Mouse (Mus musculus): ENCODE data around the gene Trmt13. TPM values are rescaled to one million over a fixed set of nuclear protein-coding genes. Genes with fewer than 3 reads are reported as not detected.

Trmt13 gene
- polyA plus RNA-seq, 1 experiment from 2014 or later: 30.3 TPM

DNA sequence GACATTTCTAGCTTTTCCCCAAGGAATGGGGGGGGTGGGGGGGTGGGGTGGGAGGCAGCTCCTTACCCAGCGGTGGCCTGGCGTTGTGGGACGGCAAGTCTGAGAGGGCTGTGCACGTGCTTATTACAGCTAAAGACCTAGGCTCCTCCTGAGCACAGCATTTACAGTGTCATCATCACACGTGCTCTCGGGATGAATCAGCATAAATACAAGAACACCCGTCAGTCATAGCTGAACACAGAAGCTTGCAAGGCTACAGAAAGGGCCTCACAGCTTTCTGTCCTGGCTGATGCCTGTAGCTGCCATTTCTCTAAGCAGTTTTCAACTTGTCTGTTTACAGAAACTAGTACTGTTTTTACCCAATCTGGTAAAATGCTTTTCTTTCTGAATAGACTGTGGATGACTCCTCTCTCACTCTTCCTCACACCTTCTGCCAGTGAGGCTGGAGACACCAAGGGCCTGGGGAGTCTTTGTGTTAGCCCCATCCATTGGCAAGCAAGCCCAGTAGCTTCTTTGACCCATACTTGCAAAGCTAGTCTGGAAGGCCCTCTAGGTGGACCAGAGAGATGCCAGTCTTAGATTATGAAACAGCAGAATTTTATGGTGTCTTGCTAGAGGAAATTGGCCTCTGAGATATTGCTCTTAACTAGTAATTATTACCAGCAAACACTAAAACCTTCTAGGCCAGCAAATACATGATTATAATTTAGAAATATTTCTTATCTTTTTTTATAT is 6.4 kb upstream of the Trmt13 start:
- no peak for ATAC-seq (ENCODE audit: low FRiP score)
- H3K4me3 ChIP-seq: no peak overlapping the region
- no peak overlapping the region for H3K4me2 ChIP-seq
- H3K27me3 ChIP-seq: no peaks in the 10 kb centered on the region
- H3K27ac ChIP-seq: no peak overlapping the region
- H3K4me1 ChIP-seq (replicated peaks): no peaks in the 10 kb centered on the region
- H3K9ac ChIP-seq: no peak overlapping the region
- WGBS: 95% methylated on average over 7 of the region's 7 CpGs
- H3K9me3 ChIP-seq: no peaks in the 10 kb centered on the region
- peaks cover 43% of the 10 kb centered on the region for H3K36me3 ChIP-seq

DNA sequence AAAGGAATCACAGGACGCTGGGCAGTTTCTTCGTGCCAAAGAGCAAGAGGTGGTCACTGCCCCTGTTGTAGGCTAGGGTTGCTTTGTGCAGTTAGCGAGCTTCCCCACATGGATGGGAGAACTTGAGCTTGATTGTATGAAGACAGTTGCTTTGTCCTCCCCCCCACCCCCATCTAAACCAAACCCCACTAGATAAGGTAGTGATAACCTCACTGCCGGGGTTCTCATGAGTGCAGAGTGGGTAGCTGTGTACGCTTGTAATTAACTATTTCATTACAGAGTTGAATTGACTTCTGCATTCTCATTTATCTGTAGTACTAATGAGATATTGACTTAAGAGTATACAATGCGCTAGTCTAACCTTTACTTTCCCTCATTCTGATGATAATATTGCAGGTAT is 4.5 kb upstream of the Trmt13 start:
- H3K27ac ChIP-seq: no peak overlapping the region
- peaks cover 60% of the 10 kb centered on the region for H3K36me3 ChIP-seq
- H3K27me3 ChIP-seq: no peaks in the 10 kb centered on the region
- ATAC-seq (ENCODE audit: low FRiP score): no peak
- no peaks in the 10 kb centered on the region for H3K9me3 ChIP-seq
- H3K9ac ChIP-seq: no peak overlapping the region
- 88% methylated on average over 6 of the region's 6 CpGs for WGBS
- no peak overlapping the region for H3K4me3 ChIP-seq
- no peaks in the 10 kb centered on the region for H3K4me1 ChIP-seq (replicated peaks)
- no peak overlapping the region for H3K4me2 ChIP-seq

DNA sequence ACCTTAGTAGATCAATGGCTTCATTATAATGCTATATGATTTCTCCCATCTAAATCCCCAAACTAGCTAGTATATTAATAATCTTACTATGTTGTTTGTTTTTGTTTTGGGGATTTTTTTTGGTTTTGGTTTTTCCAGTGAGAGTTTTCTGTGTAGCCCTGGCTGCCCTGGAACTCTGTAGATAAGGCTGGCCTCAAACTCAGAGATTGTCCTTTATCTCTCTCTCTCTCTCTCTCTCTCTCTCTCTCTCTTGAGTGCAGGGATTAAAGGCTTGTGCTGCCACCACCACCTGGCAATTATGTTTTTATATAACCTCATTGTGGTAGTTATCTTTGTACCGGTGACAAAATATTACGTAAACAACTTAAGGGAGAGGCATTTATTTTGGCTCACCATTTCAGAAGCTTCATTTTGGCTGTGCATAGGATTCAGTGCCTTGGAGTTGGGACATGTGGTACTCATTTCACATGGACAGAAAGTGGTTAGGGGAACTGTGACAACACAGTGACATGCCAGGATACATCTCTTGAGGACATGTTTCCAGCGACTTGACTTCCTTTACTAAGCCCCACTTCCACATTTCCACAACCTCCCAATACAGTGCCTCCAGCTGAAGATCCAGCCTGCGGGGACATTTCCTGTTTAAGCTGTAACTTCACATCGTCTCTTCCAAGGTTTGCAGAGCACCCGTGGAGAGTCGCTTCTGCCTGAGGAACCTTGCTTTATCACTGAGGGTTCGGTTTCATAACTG is 1.1 kb upstream of the Trmt13 start:
- Histone ChIP-seq H3K9ac (no peak overlapping the region), H3K4me1 (replicated peaks) (no peaks in the 10 kb centered on the region), H3K4me2 (no peak overlapping the region), H3K27me3 (no peaks in the 10 kb centered on the region), H3K4me3 (no peak overlapping the region), H3K27ac (no peak overlapping the region), H3K36me3 (peaks cover 52% of the 10 kb centered on the region), H3K9me3 (no peaks in the 10 kb centered on the region)
- ATAC-seq (ENCODE audit: low FRiP score): no peak
- WGBS: 88% methylated on average over 8 of the region's 8 CpGs

DNA sequence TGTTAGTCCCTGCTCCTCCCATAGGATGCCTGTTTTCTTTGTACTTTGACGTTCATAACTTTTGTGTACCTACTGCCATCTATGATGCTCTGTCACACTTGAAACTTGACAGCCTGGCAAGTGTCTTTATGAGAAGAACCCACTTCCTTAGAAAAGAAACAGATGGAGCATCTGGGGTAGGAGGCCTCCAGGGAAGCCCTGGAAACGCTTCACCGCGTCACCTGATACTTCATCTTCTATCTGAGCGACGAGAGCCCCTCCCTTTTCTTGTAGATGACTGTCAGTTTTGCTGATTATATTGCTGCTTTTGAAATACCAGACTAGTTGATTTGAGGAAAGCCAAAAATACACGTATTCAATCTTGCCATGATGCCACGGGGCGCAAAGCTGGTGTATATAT is 9.8 kb downstream of the Trmt13 start:
- no peak overlapping the region for H3K4me3 ChIP-seq
- WGBS: 68% methylated on average over 9 of the region's 9 CpGs
- no peak overlapping the region for H3K9ac ChIP-seq
- H3K27me3 ChIP-seq: no peaks in the 10 kb centered on the region
- H3K4me2 ChIP-seq: no peak overlapping the region
- no peaks in the 10 kb centered on the region for H3K4me1 ChIP-seq (replicated peaks)
- H3K9me3 ChIP-seq: no peaks in the 10 kb centered on the region
- ATAC-seq (ENCODE audit: low FRiP score): no peak
- no peak overlapping the region for H3K27ac ChIP-seq
- peaks cover 26% of the 10 kb centered on the region for H3K36me3 ChIP-seq

DNA sequence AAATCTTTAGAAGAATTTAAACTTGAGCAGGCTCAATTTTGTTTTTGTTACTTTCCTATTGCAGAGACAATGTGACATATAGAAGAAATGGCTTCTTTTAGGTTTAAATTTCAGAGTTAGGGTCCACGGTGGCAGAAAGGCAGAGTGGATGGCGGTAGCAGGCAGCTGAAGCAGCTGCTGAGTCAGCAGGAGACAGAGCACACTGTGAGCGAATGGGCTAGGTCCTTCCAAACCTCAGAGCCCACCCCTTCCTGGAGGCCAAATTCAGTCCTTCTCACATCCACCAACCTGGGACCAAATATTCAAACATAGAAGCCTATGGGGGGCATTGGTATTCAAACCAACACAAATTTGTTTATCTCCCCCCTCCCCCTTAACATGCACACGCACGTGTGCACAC is 12.6 kb downstream of the Trmt13 start:
- Histone ChIP-seq H3K9me3 (no peaks in the 10 kb centered on the region), H3K4me3 (no peak overlapping the region), H3K4me1 (replicated peaks) (no peaks in the 10 kb centered on the region), H3K4me2 (no peak overlapping the region), H3K36me3 (0 out of 2 replicates have a peak, but pooled peaks cover 3% of the 10 kb centered on the region), H3K27ac (no peak overlapping the region), H3K9ac (no peak overlapping the region), H3K27me3 (no peaks in the 10 kb centered on the region)
- 89% methylated on average over 5 of the region's 5 CpGs for WGBS
- ATAC-seq (ENCODE audit: low FRiP score): no peak

DNA sequence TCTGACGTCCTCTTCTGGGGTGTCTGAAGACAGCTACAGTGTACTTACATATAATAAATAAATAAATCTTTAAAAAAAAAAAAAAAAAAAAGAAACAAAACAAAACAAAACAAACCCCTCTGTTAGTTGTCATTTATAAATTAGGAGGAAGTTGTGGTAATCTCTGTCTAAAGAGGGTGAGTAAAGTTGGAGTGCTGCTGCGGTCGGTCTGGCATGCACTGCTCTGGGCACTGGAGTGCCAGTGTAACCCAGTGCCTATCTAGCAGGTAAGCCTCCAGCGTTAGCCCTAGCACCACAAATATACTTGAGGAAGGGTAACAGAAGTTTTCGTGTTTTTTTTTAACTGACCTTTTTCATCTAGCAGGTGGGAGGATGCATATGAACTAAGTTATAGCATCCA is 13.4 kb downstream of the Trmt13 start:
- 0 out of 2 replicates have a peak, but pooled peaks cover 1% of the 10 kb centered on the region for H3K36me3 ChIP-seq
- 91% methylated on average over 5 of the region's 5 CpGs for WGBS
- H3K9me3 ChIP-seq: no peaks in the 10 kb centered on the region
- no peaks in the 10 kb centered on the region for H3K27me3 ChIP-seq
- peaks cover 1% of the 10 kb centered on the region for H3K4me1 ChIP-seq (replicated peaks)
- H3K9ac ChIP-seq: no peak overlapping the region
- no peak overlapping the region for H3K4me2 ChIP-seq
- no peak overlapping the region for H3K4me3 ChIP-seq
- no peak for ATAC-seq (ENCODE audit: low FRiP score)
- H3K27ac ChIP-seq: no peak overlapping the region

DNA sequence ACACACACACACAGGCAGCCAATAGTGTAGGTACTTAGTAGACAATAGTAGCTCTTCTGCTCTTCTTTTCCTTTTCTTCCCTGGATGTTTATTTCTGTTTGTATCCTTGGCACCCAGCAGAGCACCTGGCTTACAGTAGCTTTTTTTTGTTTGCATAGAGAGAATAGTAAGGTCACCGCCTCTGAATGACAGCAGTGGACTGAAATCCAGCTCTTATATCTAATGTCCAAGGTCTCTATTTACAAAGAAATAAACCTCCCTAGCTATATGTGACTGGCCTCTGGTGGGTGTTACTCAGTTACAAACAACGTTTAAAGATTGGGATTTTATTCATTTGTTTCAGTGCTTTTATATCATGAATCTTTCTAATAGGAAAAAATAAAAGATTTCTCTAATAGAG is 14.7 kb downstream of the Trmt13 start:
- Histone ChIP-seq H3K27me3 (no peaks in the 10 kb centered on the region), H3K4me2 (no peak overlapping the region), H3K4me3 (no peak overlapping the region), H3K4me1 (replicated peaks) (peaks cover 9% of the 10 kb centered on the region), H3K27ac (no peak overlapping the region), H3K36me3 (no peaks in the 10 kb centered on the region), H3K9me3 (no peaks in the 10 kb centered on the region), H3K9ac (no peak overlapping the region)
- no peak for ATAC-seq (ENCODE audit: low FRiP score)
- 95% methylated on average over 2 of the region's 2 CpGs for WGBS

DNA sequence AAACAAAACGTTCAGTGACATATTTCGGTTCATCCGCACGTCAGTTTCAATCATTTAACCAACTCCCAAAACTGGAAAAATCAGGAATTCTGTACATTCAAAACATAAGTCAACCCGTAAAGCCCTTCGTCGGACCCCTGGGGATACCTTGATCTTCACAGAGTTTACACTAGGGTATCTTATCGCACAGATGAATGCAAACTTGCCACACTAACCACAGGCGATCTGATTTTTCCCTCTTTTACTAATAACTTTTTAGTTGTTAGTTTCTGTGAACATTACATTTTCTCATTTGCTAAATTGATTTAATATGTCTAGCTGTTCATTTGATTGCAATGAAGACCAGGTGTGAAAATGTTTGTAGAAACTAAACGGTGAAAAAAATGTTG is 18.8 kb downstream of the Trmt13 start:
- H3K9ac ChIP-seq: peak overlapping the region; percentile 75
- H3K36me3 ChIP-seq: peaks cover 12% of the 10 kb centered on the region
- 10% methylated on average over 10 of the region's 10 CpGs for WGBS
- peak overlapping the region; percentile 77 for H3K4me2 ChIP-seq
- H3K27me3 ChIP-seq: no peaks in the 10 kb centered on the region
- H3K4me3 ChIP-seq: peak overlapping the region; percentile 86
- H3K27ac ChIP-seq: no peak overlapping the region
- H3K4me1 ChIP-seq (replicated peaks): peaks cover 17% of the 10 kb centered on the region
- no peak for ATAC-seq (ENCODE audit: low FRiP score)
- no peaks in the 10 kb centered on the region for H3K9me3 ChIP-seq

DNA sequence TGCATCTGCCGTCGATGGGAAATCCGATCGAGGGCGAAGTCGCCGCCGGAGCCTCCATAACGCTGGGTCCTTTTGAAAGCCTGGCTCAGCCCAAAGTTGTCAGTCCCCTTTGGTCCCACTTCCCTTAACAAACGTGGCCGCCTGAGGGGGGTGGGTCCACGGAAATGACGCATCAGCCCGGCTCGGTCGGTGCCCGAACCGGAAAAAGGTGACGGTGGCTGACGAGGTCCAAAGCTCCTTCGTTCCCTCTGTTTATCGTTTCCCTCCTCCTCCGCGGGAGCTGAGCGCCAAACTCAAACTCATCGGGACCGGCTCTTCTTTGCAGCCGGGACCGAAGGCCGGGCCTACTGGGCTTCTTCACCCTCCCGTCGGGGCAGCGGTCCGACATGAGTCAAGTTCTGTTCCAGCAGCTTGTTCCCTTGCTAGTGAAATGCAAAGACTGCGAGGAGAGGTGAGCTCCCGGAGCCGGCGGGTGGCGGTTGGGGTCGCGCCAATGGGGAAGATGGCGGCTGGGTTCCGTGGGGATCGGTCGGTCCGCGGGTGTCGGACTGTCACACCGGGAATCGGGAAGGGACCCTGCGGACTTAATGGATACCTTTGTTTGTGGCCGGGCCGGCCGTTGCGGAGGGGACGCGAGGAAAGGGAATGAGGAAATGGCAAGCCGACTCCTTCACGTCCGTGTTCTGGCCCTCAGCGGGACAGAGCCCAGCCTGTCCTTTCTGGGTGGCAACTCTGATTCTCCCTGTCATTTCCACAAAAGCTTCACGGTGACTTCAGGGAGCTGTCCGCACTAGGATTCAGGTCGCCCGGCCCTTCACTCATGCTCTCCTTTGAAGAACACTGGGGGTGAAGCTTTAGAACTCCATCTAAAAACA is 19.4 kb downstream of the Trmt13 start, which contains the start of gene Sass6:
Sass6 (plus strand) TSS at position 255 of the 875 bp plus-strand sequence.
- under 1% methylated on average over 65 of the region's 65 CpGs for WGBS
- peak within 1 kb of the TSS; percentile 77 for H3K4me2 ChIP-seq
- peaks cover 18% of the 10 kb centered on the region for H3K36me3 ChIP-seq
- peak within 1 kb of the TSS; percentile 84 for H3K9ac ChIP-seq
- H3K4me1 ChIP-seq (replicated peaks): peaks cover 17% of the 10 kb centered on the region
- H3K9me3 ChIP-seq: no peaks in the 10 kb centered on the region
- H3K27ac ChIP-seq: peak within 1 kb of the TSS; percentile 92
- H3K27me3 ChIP-seq: no peaks in the 10 kb centered on the region
- peak within 1 kb of the TSS; percentile 86 for H3K4me3 ChIP-seq
- peak; percentile 98 for ATAC-seq (ENCODE audit: low FRiP score)

DNA sequence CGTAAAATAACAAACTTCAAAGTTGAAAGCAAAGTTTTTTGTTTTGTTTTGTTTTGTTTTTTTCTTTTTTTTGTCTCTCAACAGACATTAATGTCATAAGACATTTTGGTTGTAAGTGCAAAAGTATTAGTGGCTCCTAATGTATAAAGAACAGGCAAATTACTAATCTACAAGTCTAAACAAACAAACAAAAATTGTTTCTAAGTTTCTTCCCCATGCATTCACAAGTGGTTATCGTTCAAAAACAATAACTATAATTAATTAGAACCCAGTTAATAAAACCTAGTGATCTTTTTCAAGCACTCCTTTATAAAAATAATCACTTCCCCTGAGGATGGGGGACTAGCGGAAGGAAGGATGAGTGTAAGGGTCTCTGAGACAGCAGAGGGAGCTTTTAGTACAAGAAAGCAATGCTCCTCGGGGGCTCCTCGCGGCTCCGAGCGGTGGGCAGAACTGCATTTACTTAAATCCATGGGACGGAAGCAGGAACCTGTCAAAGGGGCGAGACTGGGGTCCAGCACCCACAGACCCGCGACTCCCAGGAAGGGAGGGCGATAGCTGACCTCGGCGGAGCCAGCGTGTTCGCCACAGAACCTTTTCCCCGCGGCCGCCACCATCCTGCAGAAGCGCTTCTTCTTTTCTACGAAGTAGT is 20.2 kb downstream of the Trmt13 start:
- WGBS: 2% methylated on average over 22 of the region's 22 CpGs
- H3K4me3 ChIP-seq: peak overlapping the region; percentile 86
- peak overlapping the region; percentile 84 for H3K9ac ChIP-seq
- no peaks in the 10 kb centered on the region for H3K9me3 ChIP-seq
- H3K27me3 ChIP-seq: no peaks in the 10 kb centered on the region
- H3K4me2 ChIP-seq: peak overlapping the region; percentile 52
- H3K27ac ChIP-seq: peak overlapping the region; percentile 92
- peak; percentile 84 for ATAC-seq (ENCODE audit: low FRiP score)
- peaks cover 17% of the 10 kb centered on the region for H3K4me1 ChIP-seq (replicated peaks)
- peaks cover 26% of the 10 kb centered on the region for H3K36me3 ChIP-seq

DNA sequence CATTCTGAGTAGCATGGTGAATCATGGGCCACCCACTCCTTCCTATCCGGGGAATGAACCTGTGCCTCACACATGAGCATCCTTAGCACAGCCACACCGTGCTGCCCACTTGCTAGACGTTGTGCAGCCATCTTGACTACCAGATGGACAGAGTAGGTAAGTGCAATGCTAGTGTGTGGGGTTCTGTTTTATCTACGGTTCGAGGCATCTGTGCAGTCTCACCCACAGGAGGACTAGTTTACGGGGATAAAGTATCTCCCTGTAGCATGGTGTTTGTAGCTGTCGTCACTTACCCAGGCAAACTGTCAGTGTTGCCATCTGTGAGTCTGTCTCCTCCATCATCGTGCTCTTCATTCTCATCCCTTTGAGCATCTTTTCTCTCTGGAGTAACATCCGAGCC is 32.2 kb downstream of the Trmt13 start:
- Histone ChIP-seq H3K4me1 (replicated peaks) (no peaks in the 10 kb centered on the region), H3K36me3 (peaks cover 65% of the 10 kb centered on the region), H3K4me3 (no peak overlapping the region), H3K4me2 (no peak overlapping the region), H3K9ac (no peak overlapping the region), H3K27me3 (no peaks in the 10 kb centered on the region), H3K9me3 (no peaks in the 10 kb centered on the region), H3K27ac (no peak overlapping the region)
- no peak for ATAC-seq (ENCODE audit: low FRiP score)
- WGBS: 96% methylated on average over 9 of the region's 9 CpGs

DNA sequence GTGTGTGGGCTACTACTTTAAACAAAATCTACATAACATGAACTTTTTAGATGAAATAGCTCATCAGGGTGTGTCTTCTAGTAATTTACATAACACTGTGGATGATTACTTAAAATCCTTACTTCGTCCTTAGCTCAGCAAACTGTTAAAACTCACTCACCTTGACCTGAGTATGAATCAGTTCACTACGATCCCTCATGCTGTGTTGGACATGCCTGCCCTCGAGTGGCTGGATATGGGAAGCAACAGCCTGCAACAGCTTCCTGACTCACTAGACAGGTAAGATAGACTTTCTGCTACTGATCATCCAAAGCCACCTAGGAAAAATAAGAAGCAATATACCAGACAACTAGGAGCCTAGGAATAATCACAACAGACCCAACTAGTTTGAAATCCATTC is 37.1 kb downstream of the Trmt13 start:
- Histone ChIP-seq H3K27me3 (no peaks in the 10 kb centered on the region), H3K9ac (no peak overlapping the region), H3K4me1 (replicated peaks) (no peaks in the 10 kb centered on the region), H3K4me2 (no peak overlapping the region), H3K27ac (no peak overlapping the region), H3K36me3 (peaks cover 24% of the 10 kb centered on the region), H3K4me3 (no peak overlapping the region), H3K9me3 (no peaks in the 10 kb centered on the region)
- 70% methylated on average over 3 of the region's 3 CpGs for WGBS
- no peak for ATAC-seq (ENCODE audit: low FRiP score)
